Mouse (Mus musculus): ENCODE results near the gene P2rx2. TPM values are rescaled to one million over a fixed set of nuclear protein-coding genes. Genes with fewer than 3 reads are reported as not detected.

P2rx2 gene
- total RNA-seq, 2 experiments from 2014 or later, result not detected

DNA sequence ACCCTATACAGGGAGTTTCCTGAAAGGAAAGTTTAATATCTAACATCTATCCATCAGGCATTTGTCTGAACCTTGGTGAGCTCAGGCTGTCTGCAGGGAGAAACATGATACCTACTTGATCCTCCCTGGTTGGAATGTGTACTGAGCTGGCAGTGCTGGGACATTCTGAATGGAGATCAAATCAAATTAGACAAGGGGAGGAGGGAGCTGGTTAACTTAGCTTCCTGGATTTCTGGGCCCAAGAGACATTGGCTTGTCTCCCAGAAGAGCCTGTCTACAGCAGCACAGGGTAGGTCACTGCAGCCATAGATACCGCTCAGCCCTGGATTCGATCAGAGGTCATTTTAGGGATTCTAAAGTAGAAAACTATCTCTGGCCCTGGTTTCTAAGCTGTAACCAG, 4.2 kb downstream of the P2rx2 start:
- no peak for ATAC-seq (replicated peaks; ENCODE audit: poor library complexity)

DNA sequence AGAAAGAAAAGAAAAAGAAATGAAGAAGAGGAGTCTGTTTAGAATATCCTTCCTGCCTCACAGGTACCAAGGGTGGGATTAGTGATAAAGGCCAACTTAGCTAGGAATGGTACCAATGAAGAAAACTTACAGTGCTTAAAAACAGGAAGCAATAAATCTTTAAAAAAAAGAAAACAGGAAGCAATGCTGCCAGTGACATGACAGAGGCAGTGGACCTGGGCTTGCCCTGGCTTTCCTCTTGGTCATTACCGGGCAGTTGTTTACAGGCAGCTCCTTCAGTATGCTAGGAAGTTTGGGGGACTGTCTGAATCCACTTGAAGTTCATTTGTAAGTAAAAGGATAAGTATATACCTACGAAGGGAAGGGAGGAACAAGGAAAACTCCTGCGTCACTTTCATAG, 12.5 kb downstream of the P2rx2 start:
- ATAC-seq (replicated peaks; ENCODE audit: poor library complexity), result peak; percentile 48; the same call in 1 of the 2 replicates

DNA sequence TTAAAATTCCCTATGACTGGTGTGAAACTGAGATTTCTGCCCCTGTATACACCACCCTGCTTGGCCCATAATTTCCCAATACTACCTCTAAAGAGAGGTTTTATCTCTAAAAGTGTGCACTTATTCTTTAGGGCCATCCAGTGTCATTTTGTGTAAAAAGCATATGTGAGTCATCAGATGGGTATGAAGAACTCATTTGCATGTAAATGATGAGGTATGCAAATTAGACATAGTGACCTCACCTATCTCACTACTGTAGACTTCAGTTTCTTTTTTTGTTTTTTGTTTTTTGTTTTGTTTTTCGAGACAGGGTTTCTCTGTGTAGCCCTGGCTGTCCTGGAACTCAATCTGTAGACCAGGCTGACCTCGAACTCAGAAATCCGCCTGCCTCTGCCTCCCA, 29.9 kb downstream of the P2rx2 start:
- ATAC-seq (replicated peaks; ENCODE audit: poor library complexity), result no peak

DNA sequence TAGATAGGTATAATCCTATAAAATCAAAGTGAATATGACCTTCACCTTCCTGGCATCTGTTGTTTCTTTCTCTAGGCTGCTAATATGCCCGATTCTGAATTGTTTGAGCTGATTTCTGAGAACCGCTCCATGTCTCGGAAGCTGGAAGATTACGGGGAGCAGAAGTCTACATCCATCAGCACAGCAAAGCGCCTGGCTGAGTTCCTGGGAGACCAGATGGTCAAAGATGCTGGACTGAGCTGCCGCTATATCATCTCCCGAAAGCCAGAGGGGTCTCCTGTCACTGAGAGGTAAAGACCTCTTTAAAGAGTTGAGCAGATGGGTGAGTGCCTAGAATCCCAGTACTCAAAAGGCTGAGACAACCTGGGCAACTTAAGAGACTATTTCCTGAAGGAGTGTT, 34.2 kb downstream of the P2rx2 start:
- no peak for ATAC-seq (replicated peaks; ENCODE audit: poor library complexity)

DNA sequence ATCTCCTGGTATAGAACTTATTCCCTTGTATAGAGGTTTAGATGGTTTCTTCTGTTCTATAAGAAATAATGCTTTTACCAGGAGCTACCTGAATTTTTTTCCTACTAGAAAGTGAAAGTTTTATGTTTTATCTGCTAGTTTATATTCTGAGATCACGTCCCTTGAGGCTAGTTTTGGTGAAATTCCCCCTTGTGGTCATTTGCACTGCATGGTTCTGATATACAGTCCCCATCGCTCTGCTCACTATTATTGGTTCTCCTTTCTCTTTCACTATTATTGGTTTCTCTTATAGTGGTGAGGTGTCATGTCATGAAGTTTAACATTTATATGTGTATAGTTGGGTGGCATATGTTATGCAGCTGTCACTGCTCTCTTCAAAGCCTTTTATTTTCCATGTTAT, 42.4 kb downstream of the P2rx2 start:
- no peak for ATAC-seq (replicated peaks; ENCODE audit: poor library complexity)

DNA sequence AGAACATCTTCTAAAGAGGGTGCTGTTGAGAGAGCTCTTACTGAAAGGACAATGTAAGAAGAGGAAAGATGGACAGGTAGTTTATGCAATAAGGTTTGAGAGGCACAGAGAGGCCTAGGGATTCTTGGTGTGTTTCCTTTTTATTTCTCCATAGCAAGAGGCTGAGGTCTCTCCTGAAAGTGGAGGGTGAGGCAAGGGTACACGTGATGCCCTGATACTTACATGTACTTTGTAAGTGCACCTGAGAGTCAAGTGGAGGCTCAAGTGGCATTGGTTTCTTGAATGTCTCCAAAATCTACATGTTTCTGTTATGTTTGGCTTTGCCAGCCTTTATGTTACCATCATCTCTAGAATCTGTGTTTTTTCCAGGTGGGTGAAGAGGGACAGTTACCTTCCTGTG, 46.4 kb downstream of the P2rx2 start:
- ATAC-seq (replicated peaks; ENCODE audit: poor library complexity), result no peak

DNA sequence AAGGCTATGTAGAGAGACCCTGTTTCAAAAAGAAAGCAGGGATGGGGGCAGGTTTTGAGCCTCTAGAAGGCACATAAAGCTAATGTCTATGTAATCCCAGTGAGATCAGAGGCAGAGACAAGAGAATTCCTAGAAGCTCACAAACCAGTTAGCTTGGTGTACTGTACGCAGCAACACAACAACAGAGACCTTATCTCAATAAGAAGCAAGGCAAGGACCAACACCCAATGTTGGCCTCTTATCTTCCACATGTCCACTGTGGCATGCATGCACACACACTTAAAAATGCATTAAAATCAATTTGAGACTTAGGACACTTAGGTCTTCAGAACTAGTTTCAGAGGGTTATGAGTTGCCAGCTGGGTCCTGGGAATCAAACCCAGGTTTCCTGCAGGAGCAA, 51.4 kb downstream of the P2rx2 start:
- 0 out of 2 replicates have a peak, but pooled peaks have one; percentile 39 for ATAC-seq (replicated peaks; ENCODE audit: poor library complexity)

Other genes with a start within 250 kb of the P2rx2 start
- gene Gm35315, start 248.8 kb downstream of the P2rx2 start, total RNA-seq (2015), result 1.7 and 3.0 TPM in 2 replicates
- 1.2 and 1.6 TPM in 2 replicates for gene Gm35315, start 248.8 kb downstream of the P2rx2 start, total RNA-seq (2017)
- gene Plcxd1, start 243.2 kb downstream of the P2rx2 start, total RNA-seq (2015), result not detected in 2 replicates
- 0.17 TPM in 1 of 2 replicates, not detected in the other for gene Plcxd1, start 243.2 kb downstream of the P2rx2 start, total RNA-seq (2017)
- 12.0 and 12.7 TPM in 2 replicates for gene Gtpbp6, start 235.0 kb downstream of the P2rx2 start, total RNA-seq (2015)
- gene Gtpbp6, start 235.0 kb downstream of the P2rx2 start, total RNA-seq (2017), result 17.3 and 19.8 TPM in 2 replicates
- 4.3 and 6.7 TPM in 2 replicates for gene Zfp605, start 233.1 kb downstream of the P2rx2 start, total RNA-seq (2015)
- gene Zfp605, start 233.1 kb downstream of the P2rx2 start, total RNA-seq (2017), result 7.3 and 11.1 TPM in 2 replicates
- 29.1 and 34.6 TPM in 2 replicates for gene Chfr, start 207.4 kb downstream of the P2rx2 start, total RNA-seq (2015)
- 43.9 and 57.1 TPM in 2 replicates for gene Chfr, start 207.4 kb downstream of the P2rx2 start, total RNA-seq (2017)
- 11.9 and 13.7 TPM in 2 replicates for gene Golga3, start 166.5 kb downstream of the P2rx2 start, total RNA-seq (2015)
- 21.4 and 22.6 TPM in 2 replicates for gene Golga3, start 166.5 kb downstream of the P2rx2 start, total RNA-seq (2017)
- gene Ankle2, start 112.2 kb downstream of the P2rx2 start, total RNA-seq (2015), result 40.9 and 44.1 TPM in 2 replicates
- gene Ankle2, start 112.2 kb downstream of the P2rx2 start, total RNA-seq (2017), result 52.5 and 52.6 TPM in 2 replicates
- gene Pgam5, start 73.3 kb downstream of the P2rx2 start, total RNA-seq (2015), result 42.9 and 47.8 TPM in 2 replicates
- 32.7 and 35.3 TPM in 2 replicates for gene Pgam5, start 73.3 kb downstream of the P2rx2 start, total RNA-seq (2017)
- 9.8 and 13.5 TPM in 2 replicates for gene Pxmp2, start 57.0 kb downstream of the P2rx2 start, total RNA-seq (2015)
- gene Pxmp2, start 57.0 kb downstream of the P2rx2 start, total RNA-seq (2017), result 6.2 and 9.1 TPM in 2 replicates
- gene Pole, start 56.9 kb downstream of the P2rx2 start, total RNA-seq (2015), result 61.4 and 77.1 TPM in 2 replicates
- 40.5 and 41.6 TPM in 2 replicates for gene Pole, start 56.9 kb downstream of the P2rx2 start, total RNA-seq (2017)
- gene Lrcol1, start 1.5 kb upstream of the P2rx2 start, total RNA-seq (2015), result not detected in 2 replicates
- gene Lrcol1, start 1.5 kb upstream of the P2rx2 start, total RNA-seq (2017), result not detected in 2 replicates
- 21.3 and 35.4 TPM in 2 replicates for gene Fbrsl1, start 105.3 kb upstream of the P2rx2 start, total RNA-seq (2015)
- 9.3 and 12.2 TPM in 2 replicates for gene Fbrsl1, start 105.3 kb upstream of the P2rx2 start, total RNA-seq (2017)
- gene Galnt9, start 201.1 kb upstream of the P2rx2 start, total RNA-seq (2015), result 0.39 TPM in 1 of 2 replicates, not detected in the other
- 0.12 TPM in 1 of 2 replicates, not detected in the other for gene Galnt9, start 201.1 kb upstream of the P2rx2 start, total RNA-seq (2017)